Mouse (Mus musculus) cerebral cortex, adult 2 months (tissue): ENCODE measurements around the gene Apoa2.

ENCODE experiments used
- WGBS: fragments of 180-500 bp; shearing (Covaris S2); methylation state at CpG from one replicate; pipeline ENCODE4 v1.1.7; 2018; 5-methylcytosine and 5-hydroxymethylcytosine counted together

Apoa2 gene

GRCm38 (mm10) chr1:171235791-171236190, 10.9 kb downstream of the Apoa2 start:
- 64% methylated on average over 4 of the region's 4 CpGs for WGBS

GRCm38 (mm10) chr1:171237438-171237837, 12.6 kb downstream of the Apoa2 start:
- WGBS: 86% methylated on average over 6 of the region's 6 CpGs

DNA sequence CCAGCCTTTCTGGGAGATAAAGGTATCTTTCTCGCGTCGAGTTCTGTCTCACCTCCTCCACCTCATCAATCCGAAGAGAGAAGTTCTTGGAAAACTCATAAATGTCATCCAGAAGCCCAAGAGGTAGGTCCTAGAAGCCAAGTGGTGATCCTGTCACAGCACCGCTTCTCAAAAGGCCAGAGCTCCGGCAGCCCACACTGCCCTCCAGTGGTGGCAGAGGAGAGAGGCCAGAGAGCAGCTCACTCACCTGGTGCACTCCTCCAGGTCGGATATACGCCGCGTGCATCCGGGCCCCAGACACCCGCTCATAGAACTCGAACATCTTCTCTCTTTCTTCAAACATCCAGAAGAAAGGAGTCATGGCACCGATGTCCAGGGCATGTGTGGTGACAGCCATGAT, 13.6 kb downstream of the Apoa2 start:
- WGBS: 72% methylated on average over 14 of the region's 14 CpGs

GRCm38 (mm10) chr1:171239992-171240744, 15.3 kb downstream of the Apoa2 start:
- WGBS: 63% methylated on average over 15 of the region's 15 CpGs

GRCm38 (mm10) chr1:171240911-171241310, 16.1 kb downstream of the Apoa2 start:
- 90% methylated on average over 10 of the region's 10 CpGs for WGBS

DNA sequence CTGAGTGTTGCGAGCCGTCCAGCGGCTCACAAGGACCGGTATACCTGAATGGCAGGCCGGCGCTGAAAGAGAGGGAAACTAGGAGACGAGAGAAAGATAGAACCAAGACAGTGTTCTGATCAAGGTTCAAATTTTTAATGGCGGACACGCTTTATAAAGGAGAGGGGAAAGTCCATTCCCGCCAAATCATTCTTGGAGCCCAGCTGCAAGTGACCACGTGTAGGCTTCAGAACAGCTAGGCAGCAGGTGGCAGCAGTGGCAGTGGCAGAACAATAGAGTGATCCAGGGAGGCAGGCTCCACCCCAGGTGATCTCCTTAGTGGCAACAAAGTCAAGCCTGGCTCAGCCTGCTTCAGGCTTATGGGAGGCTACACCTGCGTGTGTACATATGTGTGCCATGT, 17.1 kb downstream of the Apoa2 start:
- WGBS: 82% methylated on average over 12 of the region's 12 CpGs

- whole genome bisulfite sequencing: 63% methylated on average over 8 of the region's 8 CpGs
These were observed 20.5 kb downstream of the Apoa2 start for GRCm38 (mm10) chr1:171245353-171245752.

GRCm38 (mm10) chr1:171246709-171247452, 22.0 kb downstream of the Apoa2 start:
- WGBS: under 1% methylated on average over 41 of the region's 41 CpGs

GRCm38 (mm10) chr1:171247453-171247841, 22.6 kb downstream of the Apoa2 start:
- 12% methylated on average over 13 of the region's 13 CpGs for WGBS

DNA sequence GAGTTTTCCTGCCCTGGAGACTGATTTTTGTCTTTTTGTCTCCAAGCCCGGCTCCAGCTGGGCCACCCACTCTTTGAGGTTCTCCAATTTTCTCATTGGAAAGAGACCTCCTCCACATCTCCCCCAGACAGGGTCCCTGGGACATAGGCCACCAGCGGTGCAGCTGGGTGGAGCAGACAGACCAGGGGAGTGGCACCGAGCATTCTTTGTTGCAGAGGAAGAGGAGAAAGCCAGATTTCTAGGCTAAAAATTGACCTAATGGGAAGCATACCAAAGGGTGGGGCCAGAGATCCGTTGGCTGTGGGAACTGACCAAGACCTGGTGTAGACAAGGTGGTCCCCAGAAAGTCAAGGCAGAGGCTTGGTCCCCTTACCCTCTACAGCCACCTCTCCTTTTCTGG, 23.1 kb downstream of the Apoa2 start:
- 22% methylated on average over 4 of the region's 4 CpGs for WGBS

GRCm38 (mm10) chr1:171248386-171249226, 23.8 kb downstream of the Apoa2 start:
- WGBS: 43% methylated on average over 3 of the region's 3 CpGs

DNA sequence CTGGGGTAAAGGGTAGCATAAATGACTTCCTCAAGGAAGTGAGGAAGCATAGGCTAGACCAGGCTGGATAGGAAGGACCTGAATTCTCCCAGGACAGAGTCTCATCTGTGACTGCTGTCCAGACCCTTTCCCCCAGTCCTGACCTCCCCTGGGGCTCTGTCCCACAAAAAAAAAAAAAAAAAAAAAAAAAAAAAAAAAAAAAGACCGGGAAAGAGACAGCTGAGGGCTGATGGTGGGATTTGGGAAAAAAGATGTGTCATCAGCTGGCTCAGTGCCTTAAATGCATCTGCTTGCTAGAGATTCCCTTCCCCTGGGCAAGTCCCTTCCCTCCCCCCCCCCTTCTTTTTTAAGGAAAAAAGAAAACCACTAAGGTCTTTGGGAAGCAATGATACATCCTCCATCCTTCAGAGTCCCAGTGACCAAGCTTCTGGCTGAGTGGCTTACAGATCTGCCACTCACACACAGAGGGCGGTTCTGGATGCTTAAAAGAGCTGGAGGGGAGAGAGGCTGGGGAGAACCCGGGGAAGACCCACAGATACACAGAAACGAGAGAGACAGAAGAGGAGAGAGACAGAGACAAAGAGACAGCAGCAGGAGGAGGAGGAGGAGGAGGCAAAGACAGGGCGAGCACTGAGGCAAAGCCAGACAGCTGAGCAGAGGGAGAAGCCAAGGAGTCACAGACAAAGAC, 25.2 kb downstream of the Apoa2 start, which contains the start of gene Adamts4:
Gene Adamts4, plus strand, starts transcription at position 509 of the 688 bp plus-strand sequence.
- 0% methylated on average over 5 of the region's 5 CpGs for WGBS

DNA sequence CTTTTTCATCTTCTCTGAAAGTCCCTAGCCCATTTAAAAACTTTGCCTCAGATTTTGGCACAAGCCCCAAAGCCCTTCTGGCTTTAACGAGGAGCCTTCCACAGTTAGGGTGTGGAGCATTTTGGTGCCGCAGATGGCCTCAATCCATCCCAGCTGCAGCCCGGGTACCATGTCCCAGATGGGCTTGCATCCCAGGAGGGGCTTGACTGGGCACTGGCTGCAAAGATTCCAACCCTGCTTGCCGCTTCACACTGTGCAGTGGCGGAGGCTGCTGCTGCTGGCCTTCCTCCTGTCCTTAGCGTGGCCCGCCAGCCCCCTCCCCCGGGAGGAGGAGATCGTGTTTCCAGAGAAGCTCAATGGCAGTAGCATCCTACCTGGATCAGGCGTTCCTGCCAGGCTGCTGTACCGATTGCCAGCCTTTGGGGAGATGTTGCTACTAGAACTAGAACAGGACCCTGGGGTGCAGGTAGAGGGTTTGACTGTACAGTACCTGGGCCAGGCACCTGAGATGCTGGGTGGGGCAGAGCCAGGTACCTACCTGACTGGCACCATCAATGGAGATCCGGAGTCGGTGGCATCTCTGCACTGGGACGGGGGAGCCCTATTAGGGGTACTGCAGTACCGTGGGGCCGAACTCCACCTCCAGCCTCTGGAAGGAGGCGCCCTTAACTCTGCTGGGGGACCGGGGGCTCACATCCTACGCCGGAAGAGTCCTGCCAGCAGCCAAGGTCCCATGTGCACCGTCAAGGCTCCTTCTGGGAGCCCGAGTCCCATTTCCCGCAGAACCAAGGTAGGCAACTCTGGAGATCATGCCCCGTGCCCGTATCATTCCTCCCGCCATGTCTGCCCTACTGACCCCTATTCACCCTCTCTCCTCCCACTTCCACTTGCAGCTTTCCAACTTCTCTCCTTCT, 26.1 kb downstream of the Apoa2 start, which contains the start of gene Ndufs2:
Gene Ndufs2, minus strand, starts transcription at position 709 of the 914 bp plus-strand sequence.
- WGBS: 21% methylated on average over 26 of the region's 26 CpGs

DNA sequence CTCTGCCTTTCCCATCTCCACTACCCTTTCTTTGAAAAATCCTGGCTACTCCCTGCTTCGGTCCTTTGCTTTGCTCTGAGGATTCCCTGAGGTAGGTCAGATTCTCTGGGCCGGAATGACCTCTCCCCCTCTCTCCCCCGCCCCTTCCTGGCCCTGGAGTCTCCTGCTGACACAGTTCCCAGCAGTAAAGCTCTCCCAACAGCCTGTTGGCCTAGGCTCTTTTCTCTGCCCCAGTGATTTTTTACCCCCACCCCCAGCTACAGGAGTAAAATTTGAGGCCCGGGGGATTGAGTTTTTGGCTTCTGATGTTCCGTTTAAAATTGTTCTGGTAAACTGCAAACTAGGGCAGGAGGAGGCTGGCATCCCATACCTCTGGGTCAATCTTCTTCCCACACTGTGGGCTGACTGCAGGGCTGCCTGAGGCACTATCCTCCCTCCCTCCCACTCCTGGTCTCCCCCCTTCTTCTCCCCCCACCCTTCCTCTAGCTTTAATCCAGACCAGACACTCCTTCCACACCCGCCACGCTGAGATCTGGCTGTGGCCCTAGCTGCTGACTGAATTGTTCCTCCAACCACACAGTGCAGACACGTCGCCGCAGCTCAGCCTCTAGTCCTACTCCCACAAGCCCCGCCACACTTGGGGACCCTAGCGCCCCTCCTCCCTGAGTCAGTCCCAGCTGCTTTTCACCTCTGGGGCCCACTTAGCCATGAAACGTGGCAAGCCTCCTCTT, 26.9 kb downstream of the Apoa2 start:
- 18% methylated on average over 13 of the region's 13 CpGs for WGBS

GRCm38 (mm10) chr1:171252415-171252814, 27.6 kb downstream of the Apoa2 start:
- WGBS: 64% methylated on average over 17 of the region's 17 CpGs

DNA sequence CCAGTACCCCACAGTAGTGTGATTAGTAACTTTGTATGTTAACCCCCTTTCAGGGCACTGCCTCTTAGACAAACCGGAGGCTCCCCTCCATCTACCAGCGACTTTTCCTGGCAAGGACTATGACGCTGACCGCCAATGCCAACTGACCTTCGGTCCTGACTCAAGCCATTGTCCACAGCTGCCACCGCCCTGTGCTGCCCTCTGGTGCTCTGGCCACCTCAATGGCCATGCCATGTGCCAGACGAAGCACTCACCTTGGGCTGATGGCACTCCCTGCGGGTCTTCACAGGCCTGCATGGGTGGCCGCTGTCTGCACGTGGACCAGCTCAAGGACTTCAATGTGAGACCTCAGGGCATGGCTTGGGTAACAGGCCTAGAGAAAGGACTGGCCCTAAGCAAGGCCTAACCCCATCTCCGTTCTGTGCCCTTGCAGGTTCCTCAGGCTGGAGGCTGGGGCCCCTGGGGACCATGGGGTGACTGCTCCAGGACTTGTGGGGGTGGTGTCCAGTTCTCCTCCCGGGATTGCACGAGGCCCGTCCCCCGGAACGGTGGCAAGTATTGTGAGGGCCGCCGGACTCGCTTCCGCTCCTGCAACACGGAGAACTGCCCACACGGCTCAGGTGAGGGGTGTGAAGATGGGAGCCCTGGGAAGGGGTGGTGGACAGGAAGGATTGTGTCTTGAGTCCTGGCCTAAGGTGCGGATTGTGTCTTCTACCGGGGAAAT, 31.4 kb downstream of the Apoa2 start:
- 88% methylated on average over 24 of the region's 24 CpGs for WGBS

DNA sequence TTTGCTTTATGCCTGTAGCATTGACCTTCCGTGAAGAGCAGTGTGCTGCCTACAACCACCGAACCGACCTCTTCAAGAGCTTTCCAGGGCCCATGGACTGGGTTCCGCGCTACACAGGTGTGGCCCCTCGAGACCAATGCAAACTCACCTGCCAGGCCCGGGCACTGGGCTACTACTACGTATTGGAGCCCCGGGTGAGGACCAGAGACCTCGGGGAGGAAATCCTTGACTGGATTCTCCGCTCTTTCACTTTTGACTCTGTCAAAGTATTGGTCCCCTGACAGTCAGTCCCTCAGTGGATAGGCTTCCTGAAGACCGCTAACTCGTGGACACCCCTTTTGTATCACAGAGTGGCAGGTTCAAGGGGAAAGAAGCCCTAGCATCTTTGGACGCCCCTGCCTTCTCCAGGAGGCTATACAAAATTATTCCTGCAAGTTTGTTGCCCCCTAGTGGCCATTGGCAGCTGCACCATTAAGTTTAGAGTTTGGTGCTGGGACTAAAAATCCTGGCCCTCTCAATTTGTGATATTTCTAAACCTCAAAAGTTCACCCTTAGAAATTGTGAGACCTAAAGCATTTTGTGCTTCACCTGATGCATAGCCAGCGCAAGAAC, 32.2 kb downstream of the Apoa2 start:
- 64% methylated on average over 15 of the region's 15 CpGs for WGBS

GRCm38 (mm10) chr1:171257781-171258180, 32.9 kb downstream of the Apoa2 start:
- 79% methylated on average over 9 of the region's 9 CpGs for WGBS

GRCm38 (mm10) chr1:171258921-171259320, 34.1 kb downstream of the Apoa2 start:
- 88% methylated on average over 17 of the region's 17 CpGs for WGBS
